ENCODE assay signal across 17 mouse cellular contexts in the genomic region with DNA sequence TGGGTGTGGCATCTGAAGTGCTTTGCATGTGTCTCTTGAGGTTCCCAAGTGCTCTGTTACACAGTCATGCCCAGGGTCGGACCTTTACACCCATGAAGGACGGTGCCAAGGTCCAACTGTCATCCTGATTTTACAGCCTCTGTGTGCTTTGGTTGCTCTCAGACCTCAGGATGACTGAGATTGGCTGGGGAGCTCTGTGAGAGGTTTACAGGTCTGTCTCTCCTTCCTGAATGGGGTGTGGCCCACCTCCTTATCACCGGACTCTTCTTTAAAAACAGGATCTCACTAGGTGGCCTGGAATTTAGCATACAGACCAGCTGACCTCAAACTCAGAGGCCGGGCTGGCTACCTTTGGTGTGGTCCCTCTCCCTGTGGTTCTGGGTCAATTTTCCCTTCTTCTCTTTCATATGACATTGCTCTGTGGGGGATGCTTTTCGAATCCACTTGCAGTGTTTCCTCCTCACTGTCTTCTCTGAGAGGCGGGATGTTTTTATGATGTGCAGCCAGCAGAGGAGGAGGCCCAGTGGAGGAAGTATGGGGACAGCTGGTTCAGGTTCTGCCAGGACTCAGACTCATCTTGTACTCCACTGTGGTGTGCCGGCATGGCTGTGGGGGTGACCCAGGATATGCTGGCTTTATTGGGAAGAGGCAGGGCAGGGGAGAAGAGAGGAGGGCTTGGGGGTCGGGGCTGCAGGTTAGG. TPM values are rescaled to one million over a fixed set of nuclear protein-coding genes. Genes with fewer than 3 reads are reported as not detected.
DNase-seq lines count a peak whose midpoint lies in the region; ATAC-seq and TF ChIP-seq lines count a peak whose summit lies in the region.
"Had no signal": no experiment of that assay in that cellular context is flagged by ENCODE, and none has a peak within 500 bp of the region (broad histone marks: within the 10 kb centered on the region; RNA-seq: fewer than 3 reads in every experiment).

No protein-coding gene starts in this region.

- peak overlapping the region; percentile 55 for H3K4me2 ChIP-seq in forebrain, embryonic 16.5 days (ENCODE audit: low read length)
- H3K4me2 ChIP-seq in midbrain, embryonic 16.5 days (ENCODE audit: low read length) = peak overlapping the region; percentile 62
- H3K4me2 ChIP-seq: liver, embryonic 11.5 days had no signal

- peak; percentile 51 to 59 for DNase-seq in left cerebral cortex, adult 18-20 months (ENCODE audit: low spot score in 2 of 2)
- DNase-seq in left cerebral cortex, postnatal 4 days = no peak
- DNase-seq in ES-E14 (ENCODE audit: low read depth, low spot score) = no peak
- DNase-seq in kidney, adult 8-10 months = no peak
- DNase-seq in urinary bladder, postnatal 4 days (ENCODE audit: low spot score in 2 of 2) = no peak
- DNase-seq: cerebellum, adult 18-20 months; heart, postnatal 36 days; lung, postnatal 14 days had no signal

- in situ Hi-C loops in ES-E14 (cut with MboI; ENCODE audit: low sequenced_read_pairs in 2 of 2, unreplicated experiment in 2 of 2) = no loop called here

- intact Hi-C loops in left cerebral cortex, postnatal 4 days (cut with DNase I) = no loop called here

- no peaks in the 10 kb centered on the region for H3K27me3 ChIP-seq in forebrain, embryonic 16.5 days (replicated peaks; ENCODE audit: control insufficient read depth, insufficient read depth, low read length)
- no peaks in the 10 kb centered on the region for H3K27me3 ChIP-seq in midbrain, embryonic 16.5 days (ENCODE audit: control insufficient read depth, insufficient read depth, low read depth, low read length)

- H3K4me1 ChIP-seq in ES-E14 (ENCODE audit: control insufficient read depth in 2 of 2, insufficient read depth in 2 of 2, low read length in 2 of 2, poor library complexity in 1 of 2) = peaks cover 12 to 72% of the 10 kb centered on the region in 2 experiments
- peaks cover 31% of the 10 kb centered on the region for H3K4me1 ChIP-seq in forebrain, embryonic 16.5 days (replicated peaks; ENCODE audit: control insufficient read depth, insufficient read depth, low read length)
- H3K4me1 ChIP-seq in midbrain, embryonic 16.5 days (ENCODE audit: control insufficient read depth, insufficient read depth, low read length) = peaks cover 37% of the 10 kb centered on the region

- 34% methylated on average over 8 of the region's 8 CpGs for WGBS in forebrain, embryonic 16.5 days
- WGBS in midbrain, embryonic 16.5 days = 34% methylated on average over 8 of the region's 8 CpGs

- H3K4me3 ChIP-seq in ES-E14 (ENCODE audit: insufficient read depth in 1 of 2, low read depth in 1 of 2, low read length in 2 of 2, poor library complexity in 1 of 2, severe bottlenecking in 1 of 2) = peak overlapping the region; percentile 3 to 41; a peak in 3 of 4 replicates
- no peak overlapping the region for H3K4me3 ChIP-seq in forebrain, embryonic 16.5 days (replicated peaks; ENCODE audit: low read length)
- 0 out of 2 replicates have a peak overlapping the region, but pooled peaks have one; percentile 22 for H3K4me3 ChIP-seq in midbrain, embryonic 16.5 days (ENCODE audit: low read depth, low read length)

- H3K9me3 ChIP-seq in ES-E14 (ENCODE audit: control insufficient read depth, insufficient read depth, low read depth, low read length) = no peaks in the 10 kb centered on the region
- H3K9me3 ChIP-seq in forebrain, embryonic 16.5 days (ENCODE audit: control insufficient read depth, low read length) = no peaks in the 10 kb centered on the region
- H3K9me3 ChIP-seq in midbrain, embryonic 16.5 days (replicated peaks; ENCODE audit: control insufficient read depth, low read length, poor library complexity, severe bottlenecking) = no peaks in the 10 kb centered on the region

- peak overlapping the region; percentile 39 for H3K9ac ChIP-seq in ES-E14 (ENCODE audit: insufficient read depth, low read depth, low read length, poor library complexity, severe bottlenecking)
- 0 out of 2 replicates have a peak overlapping the region, but pooled peaks have one; percentile 23 for H3K9ac ChIP-seq in forebrain, embryonic 16.5 days (replicated peaks; ENCODE audit: low read depth, low read length)
- H3K9ac ChIP-seq in midbrain, embryonic 16.5 days (ENCODE audit: low read depth, low read length) = peak overlapping the region; percentile 50

- H3K27ac ChIP-seq in ES-E14 (ENCODE audit: insufficient read depth, low read depth, low read length, poor library complexity, severe bottlenecking) = peak overlapping the region; percentile 83
- H3K27ac ChIP-seq in forebrain, embryonic 16.5 days (ENCODE audit: low read length) = peak overlapping the region; percentile 83
- peak overlapping the region; percentile 90 for H3K27ac ChIP-seq in midbrain, embryonic 16.5 days (ENCODE audit: low read length)

- no peaks in the 10 kb centered on the region for H3K36me3 ChIP-seq in ES-E14 (ENCODE audit: control insufficient read depth, insufficient read depth, low read length, poor library complexity, severe bottlenecking)
- H3K36me3 ChIP-seq in forebrain, embryonic 16.5 days (ENCODE audit: control insufficient read depth, insufficient read depth) = no peaks in the 10 kb centered on the region
- H3K36me3 ChIP-seq in midbrain, embryonic 16.5 days (ENCODE audit: control insufficient read depth, insufficient read depth, low read length) = peaks cover 11% of the 10 kb centered on the region

- ATAC-seq in forebrain, embryonic 16.5 days = no peak; the same call in 1 of the 2 replicates
- no peak for ATAC-seq in midbrain, embryonic 16.5 days
- ATAC-seq in inflammation-experienced regulatory T-cells, adult 6 months = no peak
- ATAC-seq: CD4-positive, CD25-positive, alpha-beta regulatory T cell, adult 4 months had no signal

TF ChIP-seq in ES-E14, 5 proteins besides CTCF, POLR2A, EP300 and RAD21:
- TF ChIP-seq HCFC1 (IDR thresholded peaks at IDR 0.05; ENCODE audit: borderline replicate concordance, insufficient read depth, low read length) = no peak
- no peak for TF ChIP-seq CHD2 (IDR thresholded peaks at IDR 0.05; ENCODE audit: low read depth, low read length)
TF ChIP-seq in ES-E14: peak in this region for 0.

RNA-seq across cellular contexts. Expression of gene Chd5, which starts 12.4 kb away (rescaled TPM):
- total RNA-seq in left cerebral cortex, adult 18-20 months (2021) = 100 to 1,000 TPM; 172 to 179 TPM
- total RNA-seq in left cerebral cortex, postnatal 4 days (2021) = 100 to 1,000 TPM; 185 to 191 TPM
- total RNA-seq in ES-E14 (2012; rRNA removed) = 3.1 and 5.8 TPM in 2 replicates
- polyA plus RNA-seq in forebrain, embryonic 16.5 days (2015; fragmentation: Nextera tagmentation; extraction: Ambion mirVana) = 26.4 and 33.5 TPM in 2 replicates
- polyA plus RNA-seq in midbrain, embryonic 16.5 days (2015; fragmentation: Nextera tagmentation; extraction: Ambion mirVana) = 55.2 and 66.7 TPM in 2 replicates
- polyA plus RNA-seq in inflammation-experienced regulatory T-cells, adult 6 months (2017; shearing (Covaris generic)) = under 1 TPM in 2 of 3 experiments, not detected in 1; 0.05 to 0.11 TPM

RNA-seq across cellular contexts. Expression of gene Rpl22, which starts 25.3 kb away (rescaled TPM):
- 100 to 1,000 TPM; 162 to 191 TPM for total RNA-seq in left cerebral cortex, adult 18-20 months (2021)
- 100 to 1,000 TPM; 335 to 363 TPM for total RNA-seq in left cerebral cortex, postnatal 4 days (2021)
- total RNA-seq in ES-E14 (2012; rRNA removed) = 1,269 and 1,458 TPM in 2 replicates
- polyA plus RNA-seq in forebrain, embryonic 16.5 days (2015; fragmentation: Nextera tagmentation; extraction: Ambion mirVana) = 173 and 196 TPM in 2 replicates
- polyA plus RNA-seq in midbrain, embryonic 16.5 days (2015; fragmentation: Nextera tagmentation; extraction: Ambion mirVana) = 117 and 136 TPM in 2 replicates
- polyA plus RNA-seq in inflammation-experienced regulatory T-cells, adult 6 months (2017; shearing (Covaris generic)) = 1,000 to 10,000 TPM in 1 of 3 experiments, 100 to 1,000 TPM in 2; 752 to 1,062 (median 960) TPM

RNA-seq across cellular contexts. Expression of gene Rnf207, which starts 32.1 kb away (rescaled TPM):
- 10 to 100 TPM; 18.9 to 20.8 TPM for total RNA-seq in left cerebral cortex, adult 18-20 months (2021)
- 1 to 10 TPM; 3.0 to 3.8 TPM for total RNA-seq in left cerebral cortex, postnatal 4 days (2021)
- 4.6 and 9.0 TPM in 2 replicates for total RNA-seq in ES-E14 (2012; rRNA removed)
- 2.4 and 4.0 TPM in 2 replicates for polyA plus RNA-seq in forebrain, embryonic 16.5 days (2015; fragmentation: Nextera tagmentation; extraction: Ambion mirVana)
- 6.4 and 9.5 TPM in 2 replicates for polyA plus RNA-seq in midbrain, embryonic 16.5 days (2015; fragmentation: Nextera tagmentation; extraction: Ambion mirVana)
- not detected for polyA plus RNA-seq in inflammation-experienced regulatory T-cells, adult 6 months (2017; shearing (Covaris generic))
- polyA plus RNA-seq: CD4-positive, CD25-positive, alpha-beta regulatory T cell, adult 4 months had no signal

RNA-seq across cellular contexts. Expression of gene Icmt, which starts 53.8 kb away (rescaled TPM):
- total RNA-seq in left cerebral cortex, adult 18-20 months (2021) = 10 to 100 TPM; 49.8 to 58.4 TPM
- 10 to 100 TPM; 22.8 to 23.4 TPM for total RNA-seq in left cerebral cortex, postnatal 4 days (2021)
- 47.7 and 61.4 TPM in 2 replicates for total RNA-seq in ES-E14 (2012; rRNA removed)
- 20.7 and 21.3 TPM in 2 replicates for polyA plus RNA-seq in forebrain, embryonic 16.5 days (2015; fragmentation: Nextera tagmentation; extraction: Ambion mirVana)
- polyA plus RNA-seq in midbrain, embryonic 16.5 days (2015; fragmentation: Nextera tagmentation; extraction: Ambion mirVana) = 20.6 and 20.7 TPM in 2 replicates
- polyA plus RNA-seq in inflammation-experienced regulatory T-cells, adult 6 months (2017; shearing (Covaris generic)) = 1 to 10 TPM; 5.1 to 8.8 (median 7.1) TPM

RNA-seq across cellular contexts. Expression of gene Hes3, which starts 59.4 kb away (rescaled TPM):
- total RNA-seq in left cerebral cortex, adult 18-20 months (2021) = not detected
- total RNA-seq in left cerebral cortex, postnatal 4 days (2021) = under 1 TPM in 1 of 2 experiments, not detected in 1; 0.20 TPM
- total RNA-seq in ES-E14 (2012; rRNA removed) = 0.58 and 1.1 TPM in 2 replicates
- polyA plus RNA-seq in forebrain, embryonic 16.5 days (2015; fragmentation: Nextera tagmentation; extraction: Ambion mirVana) = not detected in 2 replicates
- polyA plus RNA-seq in midbrain, embryonic 16.5 days (2015; fragmentation: Nextera tagmentation; extraction: Ambion mirVana) = 0.19 and 0.41 TPM in 2 replicates
- not detected for polyA plus RNA-seq in inflammation-experienced regulatory T-cells, adult 6 months (2017; shearing (Covaris generic))
- total RNA-seq: adrenal gland, postnatal 36 days; heart, adult 8-10 months; heart, postnatal 36 days; layer of hippocampus, postnatal 25 days had no signal
- polyA plus RNA-seq: CD4-positive, CD25-positive, alpha-beta regulatory T cell, adult 4 months; kidney, embryonic 16.5 days; liver, embryonic 11.5 days had no signal

Comparison
In these comparisons a context has a peak if more than half of its experiments do, and no peak if none do; other contexts are left out.
1. DNase-seq: peak in left cerebral cortex, adult 18-20 months (2 of 2); none in left cerebral cortex, postnatal 4 days (single experiment), ES-E14 (single experiment), kidney, adult 8-10 months (0 of 2) and urinary bladder, postnatal 4 days (0 of 2).
2. RNA of gene Chd5, which starts 12.4 kb away (total RNA-seq): 185 to 191 TPM in left cerebral cortex, postnatal 4 days and 172 to 179 TPM in left cerebral cortex, adult 18-20 months; 3.1 to 5.8 TPM in ES-E14; every median in the first group is over 10 times any median in the second.
3. Peak in every context shown above with its lines, with median percentiles within 50 percentile points of each other: H3K27ac ChIP-seq and H3K9ac ChIP-seq.